Mouse (Mus musculus) limb, embryonic 14.5 days (tissue): Measurements from ENCODE around the gene Adamts20. TPM values are rescaled to one million over a fixed set of nuclear protein-coding genes. Genes with fewer than 3 reads are reported as not detected.
"Not testable (repeated sequence)": the region's sequence is repeated elsewhere in the genome, so short reads cannot be mapped to it uniquely, and the experiment has no call there.

Experiments
- ATAC-seq: fragments of 200-750 bp; cut with Nextera tagmentation; 2 replicates; pipeline ENCODE4 v1.8.0; 2017; ENCODE audit warnings: low read depth, moderate number of reproducible peaks, moderate TSS enrichment; ENCODE audit not compliant: low FRiP score
- DNase-seq: peaks from one replicate; pipeline ENCODE4 v3.0.0-alpha.2; 2015; ENCODE audit warnings: low spot score
- H3K27ac ChIP-seq: fragments of 300-500 bp; sonication (generic); replicated peaks from 2 replicates; pipeline ENCODE4 v1.5.1; 2014; ENCODE audit warnings: low read depth, mild to moderate bottlenecking, low read length, moderate library complexity, mixed read lengths
- H3K27me3 ChIP-seq: fragments of 300-500 bp; sonication (generic); 2 replicates; pipeline ENCODE4 v1.6.1; 2014; ENCODE audit warnings: low read length, mixed read lengths; ENCODE audit not compliant: control insufficient read depth, insufficient read depth
- H3K36me3 ChIP-seq: fragments of 300-500 bp; sonication (generic); 2 replicates; pipeline ENCODE4 v1.6.1; 2014; ENCODE audit warnings: mild to moderate bottlenecking, low read length, moderate library complexity, mixed read lengths; ENCODE audit not compliant: control insufficient read depth, insufficient read depth
- H3K4me1 ChIP-seq: fragments of 300-500 bp; sonication (generic); 2 replicates; pipeline ENCODE4 v1.6.1; 2014; ENCODE audit warnings: antibody characterized with exemption, low read length, mixed read lengths; ENCODE audit not compliant: control insufficient read depth, insufficient read depth
- H3K4me2 ChIP-seq: fragments of 300-500 bp; sonication (generic); replicated peaks from 2 replicates; pipeline ENCODE4 v1.6.1; 2014; ENCODE audit warnings: low read depth, mild to moderate bottlenecking, low read length, moderate library complexity; ENCODE audit not compliant: severe bottlenecking
- H3K4me3 ChIP-seq: fragments of 300-500 bp; sonication (generic); replicated peaks from 2 replicates; pipeline ENCODE4 v1.5.1; 2014; ENCODE audit warnings: low read length
- H3K9ac ChIP-seq: fragments of 300-500 bp; sonication (generic); 2 replicates; pipeline ENCODE4 v1.6.1; 2014; ENCODE audit warnings: mild to moderate bottlenecking, low read depth, low read length, moderate library complexity; ENCODE audit not compliant: severe bottlenecking
- H3K9me3 ChIP-seq: fragments of 300-500 bp; sonication (generic); 2 replicates; pipeline ENCODE4 v1.6.1; 2016; ENCODE audit warnings: low read length; ENCODE audit not compliant: control insufficient read depth
- POLR2A ChIP-seq: fragments of 200-500 bp; IDR thresholded peaks from 2 replicates; pipeline ENCODE4 v1.8.0; 2012; ENCODE audit warnings: inconsistent platforms, mild to moderate bottlenecking, moderate library complexity, borderline replicate concordance; ENCODE audit not compliant: insufficient read depth, insufficient read length; ENCODE audit errors: extremely low read depth
- WGBS: fragments of 180-500 bp; shearing (Covaris S2); extraction: QIAGEN DNeasy Blood & Tissue Kit; methylation state at CpG from one replicate; pipeline ENCODE4 v1.1.7; 2014; 5-methylcytosine and 5-hydroxymethylcytosine counted together
- polyA plus RNA-seq, 2 experiments: library from polyadenylated mRNA; depleted of rRNA in 1 of 2; stranded (reverse) in 1 of 2; unstranded in 1 of 2; fragments of >200 nt; fragmentation: Nextera tagmentation in 1 of 2; extraction: Ambion mirVana in 1 of 2; gene quantifications; 2 replicates each; pipeline versions ENCODE4 v1.2.1 to v1.2.3; 2012 to 2014

Adamts20 gene
- polyA plus RNA-seq, 2 experiments: 5.8 to 6.3 TPM

DNA sequence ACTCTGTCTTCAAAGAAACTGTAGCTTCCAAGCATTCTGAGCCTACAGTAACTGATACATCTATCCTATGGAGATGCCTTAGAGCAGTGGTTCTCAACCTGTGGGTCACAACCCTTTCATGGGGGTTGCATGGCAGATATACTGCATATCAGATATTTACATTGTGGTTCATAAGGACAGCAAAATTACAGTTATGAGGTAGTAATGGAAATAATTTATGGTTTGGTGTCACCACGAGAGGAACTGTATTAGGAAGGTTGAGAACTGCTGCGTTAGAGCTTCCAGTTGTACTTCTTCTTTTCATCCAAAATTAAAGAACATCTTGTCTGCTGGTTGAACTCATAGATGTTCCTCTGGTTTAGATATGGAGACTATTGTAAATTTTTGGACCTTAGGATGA lies 24.2 kb upstream of the Adamts20 start:
- Histone ChIP-seq H3K4me2 (no peak overlapping the region), H3K36me3 (no peaks in the 10 kb centered on the region), H3K4me3 (no peak overlapping the region), H3K27ac (no peak overlapping the region), H3K27me3 (no peaks in the 10 kb centered on the region), H3K9me3 (peaks cover 4% of the 10 kb centered on the region; the same call in 1 of the 2 replicates), H3K9ac (no peak overlapping the region), H3K4me1 (no peaks in the 10 kb centered on the region)
- no peak for ATAC-seq
- no peak for TF ChIP-seq POLR2A
- 84% methylated on average over 2 of the region's 2 CpGs for WGBS
- no peak for DNase-seq

DNA sequence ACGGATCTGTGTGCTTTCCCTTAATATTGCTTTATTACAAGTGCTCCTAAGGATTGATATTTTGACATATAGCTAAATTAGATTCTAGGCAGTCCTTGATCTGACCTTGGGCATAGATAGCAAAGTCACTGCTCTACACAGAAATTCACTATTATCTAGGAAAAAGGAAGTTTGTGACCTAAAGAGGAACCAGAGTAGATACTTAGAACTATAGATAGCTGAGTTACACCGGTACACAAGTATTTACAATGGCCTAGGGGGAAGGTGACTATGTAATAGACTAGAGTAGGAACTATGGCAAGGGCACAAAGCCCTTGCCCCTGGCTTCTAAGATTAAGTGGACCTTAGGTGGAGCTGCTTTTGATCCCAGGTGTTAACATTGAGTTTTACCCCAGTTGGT lies 22.8 kb upstream of the Adamts20 start:
- H3K4me3 ChIP-seq: not testable (repeated sequence)

DNA sequence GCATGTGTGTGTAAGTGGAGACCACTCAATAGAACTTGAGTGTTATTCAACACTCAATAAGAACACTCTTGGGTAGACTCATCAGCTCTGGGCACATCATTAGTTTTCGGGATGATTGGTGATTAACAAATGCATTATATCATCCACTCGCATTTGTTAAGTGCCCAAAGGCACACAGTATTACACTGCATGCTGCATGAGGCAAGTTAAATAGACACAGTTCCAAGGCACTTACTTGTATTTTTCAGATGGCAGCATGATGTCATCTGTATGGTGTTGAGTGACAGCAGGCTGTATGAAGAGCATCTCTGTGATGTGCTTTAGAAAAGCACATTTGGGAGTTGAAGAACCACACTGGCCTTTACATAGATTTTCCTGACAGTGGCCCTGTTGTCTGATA lies 17.3 kb upstream of the Adamts20 start:
- Histone ChIP-seq H3K36me3 (no peaks in the 10 kb centered on the region), H3K9ac (no peak overlapping the region), H3K4me2 (no peak overlapping the region), H3K27me3 (no peaks in the 10 kb centered on the region), H3K4me3 (no peak overlapping the region), H3K27ac (no peak overlapping the region), H3K4me1 (peaks cover 7% of the 10 kb centered on the region; the same call in 1 of the 2 replicates), H3K9me3 (no peaks in the 10 kb centered on the region)
- TF ChIP-seq POLR2A: no peak
- ATAC-seq (no peak), DNase-seq (no peak)
- 89% methylated on average over 2 of the region's 2 CpGs for WGBS

More for the DNA sequence above, 22.8 kb upstream of the Adamts20 start:
- H3K4me2 ChIP-seq, DNase-seq, H3K36me3 ChIP-seq, ATAC-seq, H3K27me3 ChIP-seq, H3K27ac ChIP-seq, H3K4me1 ChIP-seq, H3K9me3 ChIP-seq, H3K9ac ChIP-seq: not testable (repeated sequence)
- WGBS: 91% methylated on average over 2 of the region's 2 CpGs

DNA sequence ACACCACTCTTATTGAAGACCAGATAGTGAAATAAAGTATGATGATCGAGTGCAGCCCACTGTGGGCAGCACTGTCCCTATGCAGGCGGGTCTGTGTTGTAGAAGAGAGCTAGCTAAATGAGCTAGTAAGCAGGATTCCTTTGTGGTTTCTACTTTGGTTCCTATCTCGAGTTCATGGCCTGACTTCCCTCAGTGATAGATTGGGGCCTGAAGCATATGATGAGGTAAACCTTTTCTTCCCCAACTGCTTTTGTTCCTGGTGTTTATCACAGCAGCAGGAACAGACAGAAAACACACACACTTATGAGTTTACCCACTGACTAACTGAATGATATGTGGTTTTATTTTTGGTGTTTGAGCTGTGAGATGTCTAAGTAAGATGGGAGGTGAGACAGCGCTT lies 15.6 kb upstream of the Adamts20 start:
- no peak overlapping the region for H3K4me2 ChIP-seq
- DNase-seq (no peak), ATAC-seq (no peak)
- WGBS: 93% methylated on average over 4 of the region's 4 CpGs
- H3K9me3 ChIP-seq: no peaks in the 10 kb centered on the region
- H3K36me3 ChIP-seq: no peaks in the 10 kb centered on the region
- TF ChIP-seq POLR2A: no peak
- H3K9ac ChIP-seq: no peak overlapping the region
- H3K4me1 ChIP-seq: peaks cover 7% of the 10 kb centered on the region; the same call in 1 of the 2 replicates
- no peak overlapping the region for H3K4me3 ChIP-seq
- H3K27me3 ChIP-seq: no peaks in the 10 kb centered on the region
- no peak overlapping the region for H3K27ac ChIP-seq

DNA sequence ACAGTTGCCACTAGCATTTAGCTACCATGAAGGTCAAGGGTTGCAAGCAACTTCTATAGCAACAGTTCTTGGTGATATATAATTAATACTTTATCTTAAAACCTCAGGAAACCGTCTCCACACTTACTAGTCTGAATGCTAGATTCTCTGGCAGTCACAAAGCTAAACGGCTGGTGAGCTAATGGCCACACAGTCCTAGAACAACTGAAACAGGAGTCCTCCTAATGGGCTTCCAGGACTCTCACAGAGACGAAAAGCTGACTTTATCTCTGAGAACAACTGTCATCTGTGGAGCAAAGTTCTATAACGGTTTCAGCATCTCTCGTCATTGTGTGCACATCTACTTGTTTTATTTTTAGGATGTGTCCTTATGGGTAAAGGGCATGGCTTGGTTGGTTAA lies 15.0 kb upstream of the Adamts20 start:
- H3K27me3 ChIP-seq: no peaks in the 10 kb centered on the region
- no peak for DNase-seq
- TF ChIP-seq POLR2A: no peak
- no peak overlapping the region for H3K4me2 ChIP-seq
- H3K27ac ChIP-seq: no peak overlapping the region
- no peaks in the 10 kb centered on the region for H3K9me3 ChIP-seq
- H3K36me3 ChIP-seq: no peaks in the 10 kb centered on the region
- no peak for ATAC-seq
- no peak overlapping the region for H3K4me3 ChIP-seq
- 89% methylated on average over 5 of the region's 5 CpGs for WGBS
- H3K9ac ChIP-seq: no peak overlapping the region
- H3K4me1 ChIP-seq: peaks cover 7% of the 10 kb centered on the region; the same call in 1 of the 2 replicates
